Mouse (Mus musculus) G1E (cell line): ENCODE data around the gene Csdc2. TPM values are rescaled to one million over a fixed set of nuclear protein-coding genes. Genes with fewer than 3 reads are reported as not detected.
"Not testable (repeated sequence)": the region's sequence is repeated elsewhere in the genome, so short reads cannot be mapped to it uniquely, and the experiment has no call there.

Source experiments
- ATAC-seq: 2 replicates; pipeline ENCODE4 v1.8.0; 2016; ENCODE audit warnings: mild to moderate bottlenecking; ENCODE audit not compliant: insufficient number of reproducible peaks, poor library complexity, low FRiP score, severe bottlenecking; ENCODE audit errors: extremely low read depth
- DNase-seq: peaks from one replicate; pipeline ENCODE4 v3.0.0; 2012; ENCODE audit warnings: low spot score
- H3K27me3 ChIP-seq: 2 replicates; pipeline ENCODE4 v1.6.1; 2012; ENCODE audit warnings: mild to moderate bottlenecking, low read length, inconsistent platforms; ENCODE audit not compliant: insufficient read depth
- H3K36me3 ChIP-seq: replicated peaks from 2 replicates; pipeline ENCODE3; 2012; ENCODE audit warnings: mild to moderate bottlenecking, inconsistent platforms
- H3K4me1 ChIP-seq: 2 replicates; pipeline ENCODE4 v1.6.1; 2012; ENCODE audit warnings: low read depth, low read length, inconsistent platforms, mixed read lengths; ENCODE audit not compliant: insufficient read depth
- H3K4me3 ChIP-seq: 2 replicates; pipeline ENCODE4 v1.5.1; 2012; ENCODE audit warnings: low read depth, mild to moderate bottlenecking, inconsistent platforms, low read length, moderate library complexity, mixed read lengths
- H3K9me3 ChIP-seq: replicated peaks from 2 replicates; pipeline ENCODE4 v1.6.1; 2012; ENCODE audit warnings: inconsistent platforms
- CTCF ChIP-seq: IDR thresholded peaks from 2 replicates; pipeline ENCODE4 v1.5.1; 2012; ENCODE audit warnings: low read depth, low read length, inconsistent platforms, mixed read lengths
- GATA1 ChIP-seq: IDR thresholded peaks from 2 replicates; pipeline ENCODE4 v1.6.1; 2012; ENCODE audit warnings: borderline replicate concordance, low read length, inconsistent platforms, mixed read lengths
- GATA2 ChIP-seq: IDR thresholded peaks from 2 replicates; pipeline ENCODE4 v1.6.1; 2012; ENCODE audit warnings: low read depth, low read length, inconsistent platforms, borderline replicate concordance
- POLR2AphosphoS5 ChIP-seq: IDR thresholded peaks from 2 replicates; pipeline ENCODE4 v1.6.1; 2012; ENCODE audit warnings: low read depth, low read length, inconsistent platforms; ENCODE audit not compliant: insufficient replicate concordance
- TAL1 ChIP-seq: conservative IDR thresholded peaks from 2 replicates; pipeline ENCODE4 v1.6.1; 2012; ENCODE audit warnings: low read depth, low read length, inconsistent platforms, mixed read lengths
- polyA plus RNA-seq: library from polyadenylated mRNA; stranded (reverse); fragments of >175 nt; gene quantifications from 2 replicates; pipeline ENCODE4 v1.2.3, GENCODE M21; 2012
- total RNA-seq, 2 experiments: library from RNA; stranded (forward) in 1 of 2; stranded (reverse) in 1 of 2; fragments of 200-1000 nt in 1 of 2; fragments of >200 nt in 1 of 2; fragmentation: Nextera tagmentation in 1 of 2; gene quantifications; 2 replicates each; pipeline ENCODE4 v1.2.3; 2014 to 2017

The Csdc2 gene
- total and polyA plus RNA-seq, 3 experiments = not detected

DNA sequence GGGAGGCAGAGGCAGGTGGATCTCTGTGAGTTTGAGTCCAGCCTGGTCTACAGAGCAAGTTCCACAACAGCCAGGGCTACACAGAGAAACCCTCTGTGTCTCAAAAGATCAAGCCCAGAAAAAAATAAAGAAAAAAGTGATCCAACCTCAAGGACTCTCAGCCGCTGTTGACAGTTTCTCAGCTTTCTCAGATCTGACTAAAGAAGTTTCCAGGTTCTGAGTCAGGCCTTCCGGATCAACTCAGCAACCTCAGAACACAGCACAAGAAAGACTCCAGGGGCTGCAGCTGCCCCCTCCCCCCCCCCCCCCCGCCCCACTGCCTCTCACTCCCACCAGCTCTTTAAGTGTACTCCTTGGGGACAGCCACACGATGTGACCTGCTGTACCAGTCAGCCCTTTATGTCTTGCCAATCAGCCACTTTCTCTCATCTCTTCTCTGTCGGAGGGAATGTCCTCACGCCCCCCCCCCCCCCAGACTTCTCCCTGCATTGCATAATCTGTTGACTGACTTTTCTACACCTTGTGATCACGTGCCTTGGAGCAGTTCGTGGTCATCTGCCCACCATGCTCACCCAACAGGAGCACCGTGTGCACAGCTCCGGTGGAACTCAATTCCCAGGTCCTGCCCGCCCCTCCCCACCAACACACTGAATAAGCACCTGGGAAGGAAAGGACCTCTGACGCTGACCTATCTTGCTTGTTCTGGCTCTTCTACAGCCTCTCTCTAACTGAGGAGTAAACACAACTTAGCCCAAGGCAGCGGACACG, 29.7 kb downstream of the Csdc2 start:
- Histone ChIP-seq H3K4me1 (peaks cover 27% of the 10 kb centered on the region), H3K9me3 (no peaks in the 10 kb centered on the region), H3K4me3 (no peak overlapping the region), H3K36me3 (no peaks in the 10 kb centered on the region), H3K27me3 (no peaks in the 10 kb centered on the region)
- TF ChIP-seq GATA2 (no peak), TAL1 (no peak), GATA1 (no peak), POLR2AphosphoS5 (no peak), CTCF (no peak)
- no peak for ATAC-seq
- DNase-seq = no peak

DNA sequence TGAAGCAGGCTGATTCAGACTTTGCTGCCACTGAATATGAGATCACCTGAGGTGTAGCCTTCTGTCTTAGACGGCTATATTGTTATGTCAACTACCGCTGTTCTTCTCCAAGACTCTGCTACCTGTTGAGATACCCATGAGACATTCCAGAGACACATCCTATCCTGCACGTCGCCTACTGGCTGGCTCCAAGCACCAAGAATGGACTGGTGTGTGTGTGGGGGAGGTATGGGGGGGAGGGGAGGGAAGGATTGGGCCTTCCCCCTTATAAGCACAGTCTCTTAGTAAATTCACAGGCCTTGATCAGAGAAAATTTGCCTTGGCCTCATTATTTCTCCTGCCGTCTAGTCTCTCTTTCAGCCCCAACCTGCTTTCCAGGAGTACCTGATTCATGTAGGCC, 31.3 kb downstream of the Csdc2 start:
- no peak for DNase-seq
- Histone ChIP-seq H3K9me3 (no peaks in the 10 kb centered on the region), H3K4me1 (peaks cover 23% of the 10 kb centered on the region), H3K27me3 (no peaks in the 10 kb centered on the region), H3K36me3 (no peaks in the 10 kb centered on the region), H3K4me3 (no peak overlapping the region)
- TF ChIP-seq GATA1 = no peak
- TF ChIP-seq GATA2 = no peak
- no peak for TF ChIP-seq TAL1
- TF ChIP-seq POLR2AphosphoS5 = no peak
- no peak for ATAC-seq

DNA sequence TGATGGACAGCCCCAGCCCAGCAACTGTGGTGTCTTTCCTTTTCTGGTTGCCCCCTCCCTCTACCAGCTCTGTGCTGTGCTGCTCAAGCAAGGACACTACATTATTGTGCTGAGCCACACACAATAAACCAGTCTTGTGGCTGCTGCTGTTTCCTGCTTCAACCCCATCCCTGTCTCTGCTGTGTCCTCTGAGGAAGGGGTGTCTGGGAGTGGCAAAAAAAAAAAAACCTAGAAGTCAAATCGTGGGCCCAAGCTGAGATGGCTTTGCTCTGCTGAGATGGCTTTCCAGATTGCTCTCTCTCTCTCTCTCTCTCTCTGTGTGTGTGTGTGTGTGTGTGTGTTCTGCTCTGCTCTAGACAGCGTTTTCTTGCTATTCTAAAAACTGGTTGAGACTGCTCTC, 31.9 kb downstream of the Csdc2 start:
- Histone ChIP-seq H3K27me3 (no peaks in the 10 kb centered on the region), H3K36me3 (no peaks in the 10 kb centered on the region), H3K4me3 (no peak overlapping the region), H3K4me1 (peaks cover 23% of the 10 kb centered on the region), H3K9me3 (no peaks in the 10 kb centered on the region)
- DNase-seq = no peak
- TF ChIP-seq TAL1 (no peak), CTCF (no peak), POLR2AphosphoS5 (no peak), GATA2 (no peak), GATA1 (no peak)
- no peak for ATAC-seq

DNA sequence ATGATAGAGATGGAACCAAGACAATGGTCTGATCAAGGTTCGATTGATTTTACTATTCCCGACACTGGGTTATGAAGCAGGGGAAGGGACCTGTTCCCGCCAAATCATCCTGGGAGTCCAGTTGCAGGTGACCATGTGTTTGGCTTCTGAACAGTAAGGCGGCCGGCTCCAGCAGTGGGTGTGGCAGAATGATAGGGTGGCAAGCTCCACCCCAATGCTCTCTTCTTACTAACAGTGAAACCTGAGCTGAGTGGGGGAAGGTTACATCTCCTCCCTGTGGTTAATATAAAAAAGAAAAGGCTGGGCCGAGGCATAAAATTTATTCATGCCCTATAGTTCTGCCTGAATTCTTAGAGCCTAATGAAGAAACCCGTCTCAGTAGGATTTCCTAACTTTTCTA, 32.6 kb downstream of the Csdc2 start:
- H3K4me1 ChIP-seq = peaks cover 23% of the 10 kb centered on the region
- peak; percentile 28; the same call in 1 of the 2 replicates for ATAC-seq

DNA sequence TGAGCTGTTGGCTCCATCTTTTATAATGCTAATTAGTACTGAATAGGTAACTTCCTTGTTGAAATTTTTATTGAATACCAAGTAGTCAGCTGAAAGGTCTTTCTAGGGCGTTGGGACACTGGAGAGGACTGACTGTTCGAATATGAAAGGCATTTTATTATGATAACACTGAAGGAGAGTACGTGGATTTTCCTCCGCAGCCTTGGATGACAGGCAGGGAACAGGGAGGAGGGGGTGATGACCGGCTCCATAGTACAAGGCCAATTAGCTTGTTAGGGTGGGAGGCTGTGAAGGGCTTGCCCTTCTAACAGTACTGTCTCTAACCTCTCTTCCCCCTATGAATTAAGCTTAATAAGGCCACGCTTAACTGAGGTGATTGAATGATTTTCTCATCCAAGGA, 33.1 kb downstream of the Csdc2 start:
- H3K27me3 ChIP-seq, H3K9me3 ChIP-seq, H3K36me3 ChIP-seq, DNase-seq, H3K4me3 ChIP-seq, ATAC-seq: not testable (repeated sequence)
- H3K4me1 ChIP-seq = peaks cover 23% of the 10 kb centered on the region

More for the DNA sequence above, 32.6 kb downstream of the Csdc2 start:
- DNase-seq = no peak
- no peaks in the 10 kb centered on the region for H3K36me3 ChIP-seq
- TF ChIP-seq CTCF (no peak), POLR2AphosphoS5 (no peak), GATA1 (no peak), TAL1 (no peak), GATA2 (no peak)
- H3K4me3 ChIP-seq = no peak overlapping the region; the same call in 1 of the 2 replicates
- no peaks in the 10 kb centered on the region for H3K9me3 ChIP-seq
- no peaks in the 10 kb centered on the region for H3K27me3 ChIP-seq

DNA sequence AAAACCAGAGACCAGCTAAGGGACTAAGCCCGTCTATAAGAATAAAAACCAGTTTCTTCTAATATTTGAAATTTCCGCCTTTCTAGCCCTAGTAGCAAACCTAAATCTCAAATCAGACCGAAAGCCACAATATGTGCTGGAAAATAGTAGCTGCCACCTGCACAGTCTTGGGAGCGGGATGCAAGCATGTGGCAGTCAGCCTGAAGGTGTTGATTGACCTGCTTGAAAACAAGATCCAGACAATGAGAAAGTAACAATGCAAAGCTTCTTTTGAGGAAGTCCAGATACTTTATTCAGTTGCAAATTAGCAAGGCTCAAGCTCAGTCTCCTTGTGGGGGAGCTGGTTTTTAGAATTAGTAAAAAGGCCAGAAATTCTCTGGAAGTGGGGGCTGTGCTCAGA, 33.9 kb downstream of the Csdc2 start:
- not testable (repeated sequence) for ATAC-seq, DNase-seq, H3K4me3 ChIP-seq, H3K9me3 ChIP-seq, H3K27me3 ChIP-seq, H3K36me3 ChIP-seq
- H3K4me1 ChIP-seq = peaks cover 27% of the 10 kb centered on the region

DNA sequence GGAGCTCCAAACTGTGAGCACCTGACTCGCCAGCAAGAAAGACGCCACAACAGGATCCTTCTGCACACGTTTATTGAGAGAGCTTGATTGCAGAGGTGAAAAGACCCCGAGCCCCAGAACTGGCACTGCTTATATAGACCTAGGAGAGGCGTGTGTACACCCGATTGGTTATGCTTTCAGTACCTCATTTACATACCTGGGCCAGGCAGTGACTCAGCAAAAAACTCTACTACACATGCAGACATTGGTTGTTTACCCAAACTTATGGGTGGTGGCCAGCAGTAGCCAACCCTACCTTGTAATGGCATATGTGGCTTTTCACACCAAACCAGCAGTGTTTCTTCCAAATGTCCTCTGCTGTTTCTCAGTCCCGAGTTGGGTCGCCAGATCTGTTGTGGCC, 38.6 kb downstream of the Csdc2 start:
- not testable (repeated sequence) for H3K4me3 ChIP-seq, H3K36me3 ChIP-seq, H3K27me3 ChIP-seq, DNase-seq, ATAC-seq, H3K4me1 ChIP-seq, H3K9me3 ChIP-seq
